Mouse (Mus musculus): ENCODE results near the gene Ghr. TPM values are rescaled to one million over a fixed set of nuclear protein-coding genes. Genes with fewer than 3 reads are reported as not detected.
A peak's percentile ranks its signal among the peaks of the same experiment; 100 is the strongest.

Gene Ghr
- total and polyA plus RNA-seq, 2 experiments, result 141 to 423 TPM

GRCm38 (mm10) chr15:3356073-3356766, 227.1 kb downstream of the Ghr start:
- Histone ChIP-seq H3K4me1 (ENCODE audit: control insufficient read depth, insufficient read depth, low read length) (peaks cover 3% of the 10 kb centered on the region; the same call in 1 of the 2 replicates), H3K27me3 (ENCODE audit: control insufficient read depth, insufficient read depth, low read length) (no peaks in the 10 kb centered on the region), H3K4me3 (ENCODE audit: insufficient read depth, low read depth, low read length) (no peak overlapping the region), H3K36me3 (ENCODE audit: control insufficient read depth, insufficient read depth, low read length) (peaks cover 26% of the 10 kb centered on the region), H3K9ac (ENCODE audit: low read depth, low read length) (no peak overlapping the region), H3K79me2 (ENCODE audit: control insufficient read depth, insufficient read depth, low read length) (no peaks in the 10 kb centered on the region), H3K27ac (replicated peaks; ENCODE audit: insufficient read depth, low read depth, low read length) (no peak overlapping the region)
- no peak for DNase-seq (ENCODE audit: extremely low read depth, low read depth, low spot score)
- TF ChIP-seq POLR2A (IDR thresholded peaks at IDR 0.05; ENCODE audit: extremely low read depth, insufficient read depth, low read length) (no peak), CTCF (IDR thresholded peaks at IDR 0.05; ENCODE audit: low read depth, low read length) (no peak)
- 65% methylated on average over 4 of the region's 4 CpGs for WGBS

GRCm38 (mm10) chr15:3353696-3354095, 229.6 kb downstream of the Ghr start:
- no peak for TF ChIP-seq POLR2A (IDR thresholded peaks at IDR 0.05; ENCODE audit: extremely low read depth, insufficient read depth, low read length)
- peak; percentile 47 for DNase-seq (ENCODE audit: extremely low read depth, low read depth, low spot score)
- 43% methylated on average over 2 of the region's 2 CpGs for WGBS
- H3K4me1 ChIP-seq (ENCODE audit: control insufficient read depth, insufficient read depth, low read length), result no peaks in the 10 kb centered on the region; the same call in 1 of the 2 replicates
- no peak overlapping the region for H3K27ac ChIP-seq (replicated peaks; ENCODE audit: insufficient read depth, low read depth, low read length)
- H3K9ac ChIP-seq (ENCODE audit: low read depth, low read length), result no peak overlapping the region
- peaks cover 25% of the 10 kb centered on the region for H3K36me3 ChIP-seq (ENCODE audit: control insufficient read depth, insufficient read depth, low read length)
- no peak overlapping the region for H3K4me3 ChIP-seq (ENCODE audit: insufficient read depth, low read depth, low read length)
- H3K27me3 ChIP-seq (ENCODE audit: control insufficient read depth, insufficient read depth, low read length), result no peaks in the 10 kb centered on the region
- H3K79me2 ChIP-seq (ENCODE audit: control insufficient read depth, insufficient read depth, low read length), result no peaks in the 10 kb centered on the region

GRCm38 (mm10) chr15:3349306-3350064, 233.8 kb downstream of the Ghr start:
- 82% methylated on average over 6 of the region's 6 CpGs for WGBS
- TF ChIP-seq CTCF (IDR thresholded peaks at IDR 0.05; ENCODE audit: low read depth, low read length) (no peak), POLR2A (IDR thresholded peaks at IDR 0.05; ENCODE audit: extremely low read depth, insufficient read depth, low read length) (no peak)
- Histone ChIP-seq H3K79me2 (ENCODE audit: control insufficient read depth, insufficient read depth, low read length) (no peaks in the 10 kb centered on the region), H3K27ac (replicated peaks; ENCODE audit: insufficient read depth, low read depth, low read length) (no peak overlapping the region), H3K4me3 (ENCODE audit: insufficient read depth, low read depth, low read length) (no peak overlapping the region), H3K4me1 (ENCODE audit: control insufficient read depth, insufficient read depth, low read length) (no peaks in the 10 kb centered on the region), H3K9ac (ENCODE audit: low read depth, low read length) (no peak overlapping the region), H3K27me3 (ENCODE audit: control insufficient read depth, insufficient read depth, low read length) (no peaks in the 10 kb centered on the region), H3K36me3 (ENCODE audit: control insufficient read depth, insufficient read depth, low read length) (peaks cover 46% of the 10 kb centered on the region)
- DNase-seq (ENCODE audit: extremely low read depth, low read depth, low spot score), result no peak

- TF ChIP-seq CTCF (IDR thresholded peaks at IDR 0.05; ENCODE audit: low read depth, low read length) (no peak), POLR2A (IDR thresholded peaks at IDR 0.05; ENCODE audit: extremely low read depth, insufficient read depth, low read length) (no peak)
- H3K4me1 ChIP-seq (ENCODE audit: control insufficient read depth, insufficient read depth, low read length), result peaks cover 9% of the 10 kb centered on the region
- H3K27ac ChIP-seq (replicated peaks; ENCODE audit: insufficient read depth, low read depth, low read length), result no peak overlapping the region
- no peak for DNase-seq (ENCODE audit: extremely low read depth, low read depth, low spot score)
- no peaks in the 10 kb centered on the region for H3K27me3 ChIP-seq (ENCODE audit: control insufficient read depth, insufficient read depth, low read length)
- H3K36me3 ChIP-seq (ENCODE audit: control insufficient read depth, insufficient read depth, low read length), result peaks cover 55% of the 10 kb centered on the region
- no peak overlapping the region for H3K9ac ChIP-seq (ENCODE audit: low read depth, low read length)
- no peaks in the 10 kb centered on the region for H3K79me2 ChIP-seq (ENCODE audit: control insufficient read depth, insufficient read depth, low read length)
- 76% methylated on average over 3 of the region's 3 CpGs for WGBS
- no peak overlapping the region for H3K4me3 ChIP-seq (ENCODE audit: insufficient read depth, low read depth, low read length)
Measured at GRCm38 (mm10) chr15:3346682-3347081, 236.6 kb downstream of the Ghr start.

- TF ChIP-seq POLR2A (IDR thresholded peaks at IDR 0.05; ENCODE audit: extremely low read depth, insufficient read depth, low read length) (no peak), CTCF (IDR thresholded peaks at IDR 0.05; ENCODE audit: low read depth, low read length) (no peak)
- no peak overlapping the region for H3K9ac ChIP-seq (ENCODE audit: low read depth, low read length)
- peaks cover 68% of the 10 kb centered on the region for H3K36me3 ChIP-seq (ENCODE audit: control insufficient read depth, insufficient read depth, low read length)
- peaks cover 12% of the 10 kb centered on the region for H3K4me1 ChIP-seq (ENCODE audit: control insufficient read depth, insufficient read depth, low read length)
- H3K27ac ChIP-seq (replicated peaks; ENCODE audit: insufficient read depth, low read depth, low read length), result no peak overlapping the region
- H3K27me3 ChIP-seq (ENCODE audit: control insufficient read depth, insufficient read depth, low read length), result no peaks in the 10 kb centered on the region
- no peak overlapping the region for H3K4me3 ChIP-seq (ENCODE audit: insufficient read depth, low read depth, low read length)
- WGBS, result 80% methylated on average over 4 of the region's 4 CpGs
- H3K79me2 ChIP-seq (ENCODE audit: control insufficient read depth, insufficient read depth, low read length), result no peaks in the 10 kb centered on the region
- no peak for DNase-seq (ENCODE audit: extremely low read depth, low read depth, low spot score)
Measured at GRCm38 (mm10) chr15:3344555-3344954, 238.7 kb downstream of the Ghr start.
